Mouse (Mus musculus): Measurements from ENCODE around the gene Sik1. TPM values are rescaled to one million over a fixed set of nuclear protein-coding genes. Genes with fewer than 3 reads are reported as not detected.

Gene Sik1
- polyA plus RNA-seq, 1 experiment = 36.8 TPM

- WGBS = 29% methylated on average over 17 of the region's 17 CpGs
- Histone ChIP-seq H3K4me1 (replicated peaks; ENCODE audit: control insufficient read depth, insufficient read depth, low read length) (peaks cover 41% of the 10 kb centered on the region), H3K27me3 (ENCODE audit: control insufficient read depth, insufficient read depth, low read length) (no peaks in the 10 kb centered on the region), H3K27ac (ENCODE audit: control insufficient read depth, insufficient read depth, low read length) (0 out of 2 replicates have a peak overlapping the region, but pooled peaks have one; percentile 17), H3K4me3 (ENCODE audit: control insufficient read depth, insufficient read depth, low read length) (peak overlapping the region; percentile 24), H3K36me3 (ENCODE audit: control insufficient read depth, insufficient read depth, low read length) (peaks cover 21% of the 10 kb centered on the region)
- no peak for TF ChIP-seq CTCF (IDR thresholded peaks at IDR 0.05; ENCODE audit: borderline replicate concordance, control insufficient read depth, extremely low read depth, insufficient read depth, low read length, poor library complexity)
- no peak for TF ChIP-seq POLR2A (IDR thresholded peaks at IDR 0.05; ENCODE audit: control insufficient read depth, extremely low read depth, insufficient read depth, low read length, poor library complexity)
- DNase-seq = no peak
Measured at GRCm38 (mm10) chr17:31853448-31854188, 2.0 kb downstream of the Sik1 start.

GRCm38 (mm10) chr17:31852782-31853447 lies 2.7 kb downstream of the Sik1 start:
- Histone ChIP-seq H3K4me3 (ENCODE audit: control insufficient read depth, insufficient read depth, low read length) (0 out of 2 replicates have a peak overlapping the region, but pooled peaks have one; percentile 9), H3K4me1 (replicated peaks; ENCODE audit: control insufficient read depth, insufficient read depth, low read length) (peaks cover 41% of the 10 kb centered on the region), H3K36me3 (ENCODE audit: control insufficient read depth, insufficient read depth, low read length) (peaks cover 28% of the 10 kb centered on the region), H3K27ac (ENCODE audit: control insufficient read depth, insufficient read depth, low read length) (peak overlapping the region; percentile 32; the same call in 1 of the 2 replicates), H3K27me3 (ENCODE audit: control insufficient read depth, insufficient read depth, low read length) (no peaks in the 10 kb centered on the region)
- DNase-seq = no peak
- TF ChIP-seq CTCF (IDR thresholded peaks at IDR 0.05; ENCODE audit: borderline replicate concordance, control insufficient read depth, extremely low read depth, insufficient read depth, low read length, poor library complexity) = no peak
- no peak for TF ChIP-seq POLR2A (IDR thresholded peaks at IDR 0.05; ENCODE audit: control insufficient read depth, extremely low read depth, insufficient read depth, low read length, poor library complexity)
- 50% methylated on average over 12 of the region's 12 CpGs for WGBS

GRCm38 (mm10) chr17:31851816-31852476 lies 3.7 kb downstream of the Sik1 start:
- no peak for DNase-seq
- no peak overlapping the region for H3K27ac ChIP-seq (ENCODE audit: control insufficient read depth, insufficient read depth, low read length)
- no peak for TF ChIP-seq POLR2A (IDR thresholded peaks at IDR 0.05; ENCODE audit: control insufficient read depth, extremely low read depth, insufficient read depth, low read length, poor library complexity)
- no peak for TF ChIP-seq CTCF (IDR thresholded peaks at IDR 0.05; ENCODE audit: borderline replicate concordance, control insufficient read depth, extremely low read depth, insufficient read depth, low read length, poor library complexity)
- H3K4me3 ChIP-seq (ENCODE audit: control insufficient read depth, insufficient read depth, low read length) = no peak overlapping the region
- WGBS = 97% methylated on average over 6 of the region's 6 CpGs
- H3K27me3 ChIP-seq (ENCODE audit: control insufficient read depth, insufficient read depth, low read length) = no peaks in the 10 kb centered on the region
- H3K4me1 ChIP-seq (replicated peaks; ENCODE audit: control insufficient read depth, insufficient read depth, low read length) = peaks cover 41% of the 10 kb centered on the region
- H3K36me3 ChIP-seq (ENCODE audit: control insufficient read depth, insufficient read depth, low read length) = peaks cover 37% of the 10 kb centered on the region

GRCm38 (mm10) chr17:31850457-31850980 lies 5.1 kb downstream of the Sik1 start:
- Histone ChIP-seq H3K4me1 (replicated peaks; ENCODE audit: control insufficient read depth, insufficient read depth, low read length) (peaks cover 33% of the 10 kb centered on the region), H3K27ac (ENCODE audit: control insufficient read depth, insufficient read depth, low read length) (peak overlapping the region; percentile 43; the same call in 1 of the 2 replicates), H3K4me3 (ENCODE audit: control insufficient read depth, insufficient read depth, low read length) (no peak overlapping the region), H3K36me3 (ENCODE audit: control insufficient read depth, insufficient read depth, low read length) (peaks cover 48% of the 10 kb centered on the region), H3K27me3 (ENCODE audit: control insufficient read depth, insufficient read depth, low read length) (no peaks in the 10 kb centered on the region)
- WGBS = 86% methylated on average over 17 of the region's 17 CpGs
- TF ChIP-seq CTCF (IDR thresholded peaks at IDR 0.05; ENCODE audit: borderline replicate concordance, control insufficient read depth, extremely low read depth, insufficient read depth, low read length, poor library complexity) = no peak
- TF ChIP-seq POLR2A (IDR thresholded peaks at IDR 0.05; ENCODE audit: control insufficient read depth, extremely low read depth, insufficient read depth, low read length, poor library complexity) = no peak
- no peak for DNase-seq

- Histone ChIP-seq H3K4me1 (replicated peaks; ENCODE audit: control insufficient read depth, insufficient read depth, low read length) (peaks cover 26% of the 10 kb centered on the region), H3K27me3 (ENCODE audit: control insufficient read depth, insufficient read depth, low read length) (no peaks in the 10 kb centered on the region), H3K4me3 (ENCODE audit: control insufficient read depth, insufficient read depth, low read length) (no peak overlapping the region), H3K36me3 (ENCODE audit: control insufficient read depth, insufficient read depth, low read length) (peaks cover 50% of the 10 kb centered on the region), H3K27ac (ENCODE audit: control insufficient read depth, insufficient read depth, low read length) (no peak overlapping the region)
- 96% methylated on average over 13 of the region's 13 CpGs for WGBS
- no peak for DNase-seq
- no peak for TF ChIP-seq CTCF (IDR thresholded peaks at IDR 0.05; ENCODE audit: borderline replicate concordance, control insufficient read depth, extremely low read depth, insufficient read depth, low read length, poor library complexity)
Measured at GRCm38 (mm10) chr17:31846970-31847369, 8.6 kb downstream of the Sik1 start.

- H3K4me3 ChIP-seq (ENCODE audit: control insufficient read depth, insufficient read depth, low read length) = no peak overlapping the region
- H3K27me3 ChIP-seq (ENCODE audit: control insufficient read depth, insufficient read depth, low read length) = no peaks in the 10 kb centered on the region
- peaks cover 32% of the 10 kb centered on the region for H3K4me1 ChIP-seq (replicated peaks; ENCODE audit: control insufficient read depth, insufficient read depth, low read length)
- 95% methylated on average over 9 of the region's 9 CpGs for WGBS
- TF ChIP-seq CTCF (IDR thresholded peaks at IDR 0.05; ENCODE audit: borderline replicate concordance, control insufficient read depth, extremely low read depth, insufficient read depth, low read length, poor library complexity) (no peak), POLR2A (IDR thresholded peaks at IDR 0.05; ENCODE audit: control insufficient read depth, extremely low read depth, insufficient read depth, low read length, poor library complexity) (no peak)
- H3K36me3 ChIP-seq (ENCODE audit: control insufficient read depth, insufficient read depth, low read length) = peaks cover 50% of the 10 kb centered on the region
- no peak overlapping the region for H3K27ac ChIP-seq (ENCODE audit: control insufficient read depth, insufficient read depth, low read length)
- no peak for DNase-seq
Measured at GRCm38 (mm10) chr17:31846352-31846751, 9.3 kb downstream of the Sik1 start.

All from thymus, adult 2 months (tissue).